Mouse (Mus musculus): Measurements from ENCODE around the gene Kcnb1.

Kcnb1 gene

DNA sequence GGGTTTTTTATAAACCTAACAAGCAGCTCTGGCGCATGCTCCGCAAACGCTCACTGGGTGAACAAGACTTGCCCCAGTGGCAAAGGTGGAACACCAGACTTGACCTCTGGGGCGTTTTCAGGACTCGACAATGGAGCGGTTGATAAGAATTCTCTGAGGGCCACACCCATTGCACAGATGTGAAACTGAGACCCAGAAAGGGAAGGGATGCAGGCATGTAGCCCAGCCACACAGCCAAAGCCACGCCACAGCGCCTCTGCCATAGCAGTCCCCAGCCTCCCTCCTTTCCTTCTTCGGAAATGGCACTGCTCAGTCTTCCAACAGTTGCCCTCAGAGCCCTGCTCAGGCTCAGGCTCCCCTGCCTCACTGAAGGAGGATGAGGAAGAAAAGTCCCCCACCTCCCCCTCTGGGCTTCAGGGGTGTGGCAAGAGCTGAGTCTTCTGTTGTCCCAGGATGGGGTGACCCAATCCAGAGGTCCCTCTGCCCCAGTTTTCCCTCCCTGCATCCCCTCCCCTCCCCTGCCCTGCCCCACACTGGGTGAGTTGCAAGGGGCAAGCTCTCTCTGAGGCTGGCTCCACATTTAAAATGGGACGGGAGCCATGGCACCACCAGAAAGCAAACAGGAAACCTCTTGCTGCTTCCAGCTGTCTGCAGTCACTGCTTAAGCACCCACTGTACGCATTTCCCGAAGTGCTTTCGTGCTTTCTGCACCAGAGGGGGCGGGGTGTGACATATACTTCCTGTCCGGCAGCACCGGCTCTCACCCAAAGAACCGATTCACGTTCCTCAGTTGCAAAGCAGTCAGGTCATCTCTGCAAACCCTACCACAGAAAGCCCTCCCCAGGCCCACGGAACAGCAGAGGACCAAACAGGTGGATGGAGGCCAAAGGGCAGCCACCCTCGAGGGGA, 61.0 kb downstream of the Kcnb1 start:
- DNase-seq (ENCODE audit: low spot score in 2 of 2) = no peak

DNA sequence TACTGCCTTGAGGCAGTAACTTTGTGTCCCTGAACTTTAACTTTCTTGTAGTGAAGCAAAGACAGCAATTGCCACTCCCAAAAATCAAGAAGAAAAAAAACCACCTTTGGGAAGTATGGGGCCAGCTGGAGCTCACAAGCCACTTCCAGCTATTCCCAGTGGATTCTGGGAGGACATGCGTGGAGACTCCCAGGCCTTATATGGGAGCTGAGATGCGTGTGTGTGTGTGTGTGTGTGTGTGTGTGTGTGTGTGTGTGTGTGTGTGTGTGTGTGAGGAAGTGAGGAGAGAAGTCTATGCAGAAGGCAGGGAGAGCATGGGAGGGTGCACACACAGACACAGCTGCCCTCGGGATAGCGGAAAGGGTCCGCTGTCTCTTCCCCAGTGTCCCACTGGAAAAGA, 62.6 kb downstream of the Kcnb1 start:
- DNase-seq (ENCODE audit: low spot score in 2 of 2) = no peak

DNA sequence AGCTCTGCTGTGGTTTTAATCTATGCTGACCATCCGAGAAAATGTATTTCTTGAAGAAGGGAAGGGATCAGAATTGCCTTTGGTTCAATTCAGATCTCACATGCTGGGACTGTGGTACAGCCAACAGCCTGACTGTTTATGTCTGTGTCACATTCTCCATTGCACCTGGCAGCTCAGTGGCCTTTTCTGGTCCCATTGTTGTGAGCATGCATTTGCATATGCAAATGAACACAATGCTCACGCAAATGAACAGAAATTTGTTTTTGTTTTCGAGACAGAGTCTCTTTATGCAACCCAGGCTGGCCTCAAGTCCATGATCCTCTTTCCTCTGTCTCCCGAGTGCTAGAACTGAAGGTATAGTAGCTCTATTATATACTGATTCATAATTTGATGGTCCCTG, 64.2 kb downstream of the Kcnb1 start:
- DNase-seq (ENCODE audit: low spot score in 2 of 2) = no peak

DNA sequence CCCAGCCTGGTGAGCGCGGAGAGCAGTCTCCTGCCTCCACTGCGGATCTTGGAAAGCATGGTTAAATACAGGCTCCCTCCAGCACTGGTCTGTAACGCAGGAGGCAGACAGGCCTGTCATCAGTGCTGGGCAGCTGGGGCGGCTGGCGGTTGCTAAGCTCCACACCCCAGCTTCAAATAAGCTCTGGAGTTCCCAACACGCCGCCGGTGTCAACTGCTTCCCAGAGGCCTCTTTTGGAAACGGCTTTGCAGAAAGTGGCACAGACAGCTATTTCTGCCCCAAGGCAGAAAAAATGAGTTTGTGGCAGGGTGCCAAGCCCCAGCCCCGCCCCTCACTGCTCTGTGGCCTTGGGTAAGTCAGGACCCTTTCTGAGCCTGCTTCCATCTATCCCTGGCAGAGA, 66.0 kb downstream of the Kcnb1 start:
- peak in 1 of 2 experiments; percentile 46 for DNase-seq (ENCODE audit: low spot score in 2 of 2)

DNA sequence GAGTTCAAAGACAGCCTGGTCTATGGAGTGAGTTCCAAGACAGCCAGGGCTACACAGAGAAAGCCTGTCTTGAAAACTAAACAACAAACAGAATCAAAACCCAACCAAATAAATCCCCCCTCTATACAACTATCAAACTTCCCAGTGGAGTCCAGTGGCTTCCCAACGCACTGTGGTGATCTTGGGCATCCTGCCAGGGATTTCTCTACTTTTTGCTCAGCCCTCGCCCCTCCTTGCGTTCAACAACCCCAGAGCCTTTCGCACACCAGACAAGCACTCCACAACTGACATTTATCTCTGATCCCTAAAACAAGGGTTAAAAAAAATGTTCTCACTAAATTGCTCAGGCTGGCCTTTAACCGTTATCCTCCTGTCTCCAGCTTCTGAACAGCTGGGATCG, 67.2 kb downstream of the Kcnb1 start:
- DNase-seq (ENCODE audit: low spot score in 2 of 2) = no peak

DNA sequence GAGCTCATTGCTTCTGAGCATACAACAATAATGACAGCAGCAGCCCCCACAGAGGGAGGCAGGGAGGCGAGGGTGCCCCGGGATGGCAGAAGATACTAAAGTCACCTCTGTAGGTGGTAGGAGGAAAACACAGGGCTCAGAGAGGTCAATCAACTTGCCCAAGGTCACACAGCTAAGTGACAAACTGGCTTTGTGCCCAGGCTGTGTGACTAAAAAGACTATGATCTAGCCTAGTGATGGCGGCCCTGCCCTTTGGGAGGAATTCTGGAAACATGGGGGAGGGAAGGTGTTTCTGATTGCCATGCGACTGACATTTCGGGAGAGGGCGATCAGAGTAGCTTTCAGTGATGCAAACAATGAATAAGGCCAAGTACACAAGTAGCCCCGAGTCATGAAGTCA, 68.0 kb downstream of the Kcnb1 start:
- DNase-seq (ENCODE audit: low spot score in 2 of 2) = no peak

DNA sequence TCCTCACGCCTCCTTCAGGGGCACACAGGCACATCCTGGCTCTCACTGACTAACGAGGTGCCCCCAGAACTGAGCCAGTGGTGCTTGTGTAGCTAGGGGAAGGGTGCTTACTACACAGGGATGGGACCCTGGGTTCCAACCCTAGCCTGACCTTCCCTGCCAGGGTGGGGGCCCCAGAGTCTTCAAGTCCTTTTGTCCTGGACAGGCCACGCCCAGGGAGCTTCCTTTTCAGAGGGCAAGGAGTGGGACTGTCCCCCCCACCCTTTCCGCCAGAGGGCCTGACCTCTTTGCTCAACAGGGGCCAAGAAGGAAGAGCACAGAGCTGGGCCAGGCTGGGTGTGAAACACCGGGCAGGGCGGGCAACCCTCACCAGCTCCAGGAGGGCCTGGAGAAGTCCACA, 68.7 kb downstream of the Kcnb1 start:
- no peak for DNase-seq (ENCODE audit: low spot score in 2 of 2)

DNA sequence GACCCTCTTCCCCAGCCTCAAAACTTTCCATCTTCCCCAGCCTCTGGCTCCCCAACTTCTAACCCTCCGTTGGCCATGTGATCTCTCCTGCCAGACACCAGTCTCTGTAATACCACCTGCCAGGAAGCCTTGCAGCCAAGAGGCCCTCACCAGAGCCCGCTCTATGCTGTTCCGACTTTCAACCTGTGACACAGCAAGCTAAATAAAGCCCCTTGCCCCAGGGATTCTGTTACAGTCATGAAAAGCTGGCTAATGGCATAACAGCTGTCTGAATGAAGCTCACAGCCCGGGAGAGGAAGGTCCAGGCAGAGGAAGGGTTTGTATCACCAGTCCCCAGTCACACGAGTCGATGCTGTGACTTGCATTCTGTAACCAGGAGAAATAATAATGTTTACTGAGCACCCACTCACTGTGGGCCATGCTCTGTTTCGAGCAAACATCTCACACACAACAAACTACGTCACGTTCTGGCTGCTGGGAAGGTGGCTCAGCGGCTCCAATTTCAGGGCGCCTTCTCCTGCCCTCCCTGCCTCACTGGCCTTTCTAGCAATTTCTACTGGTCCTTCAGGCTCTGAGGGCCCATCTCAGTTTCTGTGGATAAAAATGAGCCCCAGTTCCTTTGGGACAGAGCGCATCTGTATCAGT, 69.6 kb downstream of the Kcnb1 start:
- DNase-seq (ENCODE audit: low spot score in 2 of 2) = no peak

DNA sequence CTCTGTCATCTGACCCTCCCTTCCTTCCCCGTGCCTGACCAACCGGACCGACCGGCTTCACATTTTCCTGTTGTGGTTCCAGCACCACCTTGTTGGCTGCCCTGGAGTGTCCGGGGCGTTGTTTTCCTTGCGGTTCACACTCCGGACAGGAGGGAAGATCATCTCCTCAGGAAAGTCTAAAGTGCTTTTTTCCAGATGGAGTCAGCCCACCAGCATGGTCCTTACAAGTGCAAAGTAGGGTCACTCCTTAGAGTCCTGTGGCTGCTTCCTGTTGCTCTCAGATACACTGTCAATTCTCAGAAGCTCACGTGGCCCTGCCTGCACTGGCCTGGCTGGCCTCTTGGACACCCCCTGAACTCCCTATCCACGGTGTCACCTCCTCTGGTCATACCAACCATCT, 71.9 kb downstream of the Kcnb1 start:
- DNase-seq (ENCODE audit: low spot score in 2 of 2) = no peak

DNA sequence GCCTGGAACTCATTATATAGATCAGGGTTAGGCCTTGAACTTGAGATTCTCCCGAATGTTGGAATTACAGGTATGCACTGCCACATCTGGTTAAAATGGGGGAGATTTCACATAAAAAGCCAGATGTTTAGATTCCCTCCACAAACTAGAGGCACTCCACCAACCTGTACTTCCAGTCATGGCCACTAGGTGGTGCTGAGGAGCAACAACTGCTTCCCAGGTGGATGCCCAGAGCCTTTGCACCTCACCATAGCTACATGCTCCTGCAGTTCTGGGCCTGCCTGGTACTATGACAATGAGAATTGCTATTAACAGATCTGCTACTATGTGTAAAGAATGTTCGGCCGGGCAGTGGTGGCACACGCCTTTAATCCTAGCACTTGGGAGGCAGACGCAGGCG, 77.2 kb downstream of the Kcnb1 start:
- DNase-seq (ENCODE audit: low spot score in 2 of 2) = peak; percentile 83 to 84

DNA sequence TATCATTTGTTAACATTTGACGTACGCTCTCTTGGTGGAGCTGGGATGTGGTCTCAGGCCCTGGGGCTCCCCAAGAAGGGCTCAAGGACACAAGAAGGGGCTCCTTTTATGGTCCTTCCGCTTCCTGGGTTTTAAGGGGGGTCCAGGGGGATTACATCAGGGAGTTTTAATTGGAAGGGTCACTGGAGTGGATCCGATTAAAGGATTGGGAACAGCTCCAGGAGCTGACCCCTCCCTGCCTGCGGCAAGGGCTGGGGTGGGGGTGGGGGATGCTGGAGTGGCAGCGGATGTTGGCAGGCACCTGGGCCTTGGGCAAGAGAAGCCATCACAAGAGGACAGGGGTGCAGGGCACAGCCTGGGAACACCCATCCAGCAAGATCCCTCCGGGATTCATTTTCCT, 77.7 kb downstream of the Kcnb1 start:
- DNase-seq (ENCODE audit: low spot score in 2 of 2) = no peak

DNA sequence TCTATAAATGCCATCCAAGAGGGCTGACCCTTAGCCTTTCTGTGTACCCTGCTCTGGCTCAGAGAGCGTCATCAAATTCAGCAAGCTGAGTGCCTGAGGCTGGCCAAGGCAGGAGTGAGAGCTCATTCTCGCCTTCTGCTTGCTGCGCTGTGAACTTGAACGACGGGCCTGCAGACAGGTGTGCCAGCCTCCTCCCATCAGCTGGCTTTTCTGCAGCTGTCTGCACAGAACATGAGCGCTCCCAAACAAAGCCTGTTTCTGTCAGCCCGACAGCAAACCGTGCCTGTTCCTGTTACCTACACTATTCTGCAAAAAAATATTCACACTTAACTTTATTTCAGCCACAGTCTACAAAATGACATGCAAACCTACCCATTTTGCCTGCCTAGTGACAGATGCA, 80.4 kb downstream of the Kcnb1 start:
- DNase-seq (ENCODE audit: low spot score in 2 of 2) = no peak

DNA sequence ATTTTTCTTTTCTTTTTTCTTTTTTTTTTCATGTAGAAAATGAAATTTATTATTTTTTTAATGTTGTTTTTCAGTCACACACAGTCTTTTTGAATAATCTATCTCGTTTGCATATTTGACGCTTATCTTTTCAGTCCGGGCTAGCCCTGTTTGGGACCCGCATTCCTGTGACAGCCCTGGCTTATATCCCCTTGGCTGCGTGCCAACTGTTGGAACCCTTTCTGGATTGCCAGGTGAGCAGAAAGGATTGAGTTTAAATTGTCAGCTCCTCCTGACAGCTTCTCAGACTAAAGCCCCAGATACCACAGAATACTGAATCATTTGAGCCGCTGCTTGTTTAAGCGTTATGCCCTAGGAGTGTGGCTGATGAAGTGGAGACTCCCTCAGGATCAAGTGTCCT, 86.4 kb downstream of the Kcnb1 start:
- no peak for DNase-seq (ENCODE audit: low spot score in 2 of 2)

DNA sequence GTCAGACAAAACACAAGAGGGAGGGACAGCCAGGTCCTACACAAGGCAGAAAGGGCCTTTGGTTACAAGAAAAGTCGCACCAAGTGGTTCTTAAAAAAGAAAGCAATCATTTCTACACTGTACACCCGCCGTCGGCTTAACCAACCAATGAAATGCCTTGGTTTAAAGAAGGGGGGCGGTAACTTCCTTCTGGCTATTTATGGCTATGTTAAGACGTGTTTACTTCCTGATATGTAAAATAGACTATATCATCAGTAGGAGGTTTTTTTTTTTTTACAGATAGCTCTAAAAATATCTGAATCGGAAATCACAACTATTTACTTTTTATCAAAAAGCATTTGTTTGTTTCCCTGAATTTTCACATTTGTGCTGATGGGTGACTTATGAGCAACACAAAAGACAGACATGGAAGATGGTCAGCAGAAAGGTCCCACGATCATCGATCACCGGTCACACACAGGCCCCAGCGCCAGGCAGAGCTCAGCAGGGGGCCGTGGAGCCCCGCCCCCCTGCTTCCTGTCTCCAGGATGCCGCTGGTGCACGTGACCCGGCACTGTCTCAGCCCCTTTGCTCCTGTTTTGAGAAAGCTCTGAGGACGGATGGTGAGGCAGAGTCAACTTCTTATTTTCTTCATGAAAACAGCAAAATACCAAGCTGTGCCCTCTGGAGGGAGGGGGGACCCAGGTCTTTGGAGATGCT, 88.1 kb downstream of the Kcnb1 start:
- DNase-seq (ENCODE audit: low spot score in 2 of 2) = no peak

DNA sequence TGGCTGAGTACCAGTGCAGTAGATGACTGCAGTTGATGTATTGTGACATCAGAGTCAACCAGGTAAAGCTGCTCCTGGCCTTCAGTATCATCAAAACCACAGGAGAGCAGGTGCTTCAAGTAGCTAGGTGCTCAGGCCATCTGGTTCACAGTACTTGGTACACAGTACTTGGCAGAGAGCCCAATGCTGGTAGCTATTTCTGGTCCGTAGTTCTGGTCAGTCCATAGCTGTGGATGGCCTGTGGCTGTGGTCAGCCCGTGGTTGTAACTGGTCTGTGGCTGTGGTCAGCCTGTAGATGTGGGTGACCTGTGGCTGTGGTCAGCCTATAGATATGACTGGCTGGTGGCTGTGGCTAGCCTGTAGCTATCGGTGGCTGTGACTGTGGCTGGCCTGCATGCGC, 95.3 kb downstream of the Kcnb1 start:
- DNase-seq (ENCODE audit: low spot score in 2 of 2) = no peak

DNA sequence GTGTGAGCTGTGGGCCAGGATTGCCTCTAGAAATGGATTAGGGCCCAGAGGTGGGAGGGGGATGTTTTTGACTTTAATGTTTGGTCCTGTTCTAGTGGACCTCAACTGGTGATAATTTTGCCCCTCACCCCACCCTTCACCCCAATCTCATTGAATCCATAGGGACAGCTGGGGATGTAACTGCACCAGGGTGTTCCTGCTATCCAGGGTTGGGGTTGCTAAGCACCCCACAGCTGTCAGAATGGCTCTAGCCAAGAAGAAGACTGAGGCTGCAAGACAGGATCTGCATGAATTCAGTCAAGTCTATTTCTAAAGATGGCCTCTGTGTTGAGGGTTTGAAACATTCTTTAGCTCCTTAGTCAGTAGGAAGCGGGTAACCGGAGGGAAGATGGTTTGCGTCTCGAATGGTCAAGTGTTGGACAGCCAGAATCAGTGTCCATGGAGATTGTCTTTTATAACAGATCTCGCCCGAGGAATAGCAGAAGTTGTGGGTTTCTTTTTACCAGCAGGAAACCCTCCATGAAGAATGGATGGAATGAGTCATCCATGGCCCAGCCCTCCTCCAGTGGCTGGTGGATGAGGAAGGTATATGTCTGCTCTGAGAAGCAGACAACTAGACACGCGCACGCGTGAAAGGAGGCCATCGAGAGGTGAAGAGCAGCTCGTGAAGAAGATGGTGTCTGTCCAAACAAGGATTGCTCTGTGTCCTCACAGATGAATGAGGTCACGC, 96.6 kb downstream of the Kcnb1 start:
- DNase-seq (ENCODE audit: low spot score in 2 of 2) = no peak

DNA sequence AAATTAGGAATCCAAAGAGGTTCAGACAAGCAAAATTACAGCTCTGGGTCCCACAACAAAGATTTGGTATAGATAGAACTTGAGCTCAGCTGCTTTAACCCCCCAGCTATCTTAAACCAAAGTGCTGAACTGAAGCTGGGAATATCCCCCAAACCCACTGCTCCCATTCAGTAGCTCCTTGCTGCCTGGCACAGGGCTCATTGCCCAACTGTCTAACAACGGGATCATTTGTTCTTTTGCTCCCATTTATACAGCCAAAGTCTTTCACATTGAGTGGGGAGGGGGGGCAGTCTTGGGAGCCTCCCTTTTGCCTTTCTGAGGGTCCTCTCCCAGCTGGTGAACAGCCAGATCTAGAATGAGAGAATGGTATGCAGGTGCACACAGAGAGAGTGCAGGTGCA, 99.7 kb downstream of the Kcnb1 start:
- no peak for DNase-seq (ENCODE audit: low spot score in 2 of 2)

DNA sequence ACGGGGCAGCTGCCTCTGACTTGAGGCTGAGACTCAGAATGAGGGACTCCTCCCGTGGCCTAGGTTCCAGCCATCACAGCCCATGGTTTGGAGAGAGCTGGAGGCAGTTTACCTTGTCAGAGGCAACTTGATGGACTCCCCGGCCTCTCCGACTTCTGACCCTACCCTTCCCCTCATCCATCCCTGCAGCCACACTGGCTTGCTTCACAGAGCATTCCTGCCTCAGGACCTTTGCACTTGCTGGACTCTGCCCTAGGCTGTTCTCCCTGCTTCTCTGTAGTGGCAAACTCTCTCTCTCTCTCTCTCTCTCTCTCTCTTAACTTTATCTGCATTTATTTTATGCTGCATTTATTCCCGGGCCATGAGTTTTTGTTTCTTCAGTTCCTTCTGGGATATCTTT, 103.1 kb downstream of the Kcnb1 start:
- DNase-seq (ENCODE audit: low spot score in 2 of 2) = no peak

DNA sequence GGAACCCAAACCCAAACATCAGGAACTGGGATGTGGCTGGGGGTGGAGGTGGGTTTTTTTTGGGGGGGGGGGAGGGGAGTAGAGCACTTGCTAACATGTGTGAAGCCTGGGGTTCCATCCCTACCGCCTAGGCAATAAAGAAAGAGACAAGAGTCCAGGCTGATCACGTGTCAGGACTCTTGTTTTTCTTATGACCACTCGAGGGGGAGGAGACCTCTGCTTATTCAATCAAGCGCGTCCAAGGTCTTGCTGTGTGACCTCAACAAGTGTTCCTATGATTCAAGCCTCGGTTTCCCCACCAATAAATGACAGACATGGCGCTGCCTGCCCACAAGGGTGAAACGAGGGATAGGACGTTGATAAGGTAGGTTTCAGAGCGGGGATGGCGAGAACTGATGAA, 103.9 kb downstream of the Kcnb1 start:
- no peak for DNase-seq (ENCODE audit: low spot score in 2 of 2)

DNA sequence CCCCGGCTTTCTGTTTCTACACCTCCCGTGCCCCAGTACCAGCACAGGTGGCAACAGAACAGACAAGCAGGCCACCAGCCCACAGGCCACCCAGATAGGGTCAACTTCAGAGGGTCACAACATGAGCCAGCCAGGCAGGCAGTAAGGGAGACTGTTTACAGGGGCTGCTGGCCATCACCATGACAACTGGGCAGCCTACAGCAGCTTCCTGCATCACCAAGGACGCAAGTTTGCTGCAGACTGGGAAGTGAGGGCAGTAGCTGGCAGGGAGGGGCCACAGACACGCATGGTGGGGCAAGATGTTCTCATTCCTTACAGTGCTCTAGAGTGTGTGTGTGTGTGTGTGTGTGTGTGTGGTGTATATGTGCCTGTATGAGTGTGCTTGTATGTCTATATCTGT, 108.3 kb downstream of the Kcnb1 start:
- DNase-seq (ENCODE audit: low spot score in 2 of 2) = no peak

DNA sequence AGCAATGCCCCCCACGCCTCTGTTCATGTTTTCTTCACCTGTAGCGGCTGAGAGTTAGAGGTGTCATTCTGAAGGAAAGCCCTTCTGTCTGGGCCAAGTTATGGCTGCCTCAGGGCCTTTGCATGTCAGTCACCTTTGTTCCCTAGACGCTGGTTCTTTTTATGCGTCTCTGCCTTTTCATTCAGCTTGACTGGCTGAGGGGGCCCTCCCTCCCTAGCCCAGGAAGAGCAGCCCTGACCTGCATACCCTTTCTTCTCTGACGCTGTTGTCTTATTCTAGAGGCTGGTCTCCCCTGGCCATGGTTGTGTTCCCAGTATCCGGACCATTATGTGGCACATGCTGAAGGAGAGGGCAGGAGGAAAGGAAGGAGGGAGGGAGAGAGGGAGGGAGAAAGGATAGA, 108.8 kb downstream of the Kcnb1 start:
- no peak for DNase-seq (ENCODE audit: low spot score in 2 of 2)

DNA sequence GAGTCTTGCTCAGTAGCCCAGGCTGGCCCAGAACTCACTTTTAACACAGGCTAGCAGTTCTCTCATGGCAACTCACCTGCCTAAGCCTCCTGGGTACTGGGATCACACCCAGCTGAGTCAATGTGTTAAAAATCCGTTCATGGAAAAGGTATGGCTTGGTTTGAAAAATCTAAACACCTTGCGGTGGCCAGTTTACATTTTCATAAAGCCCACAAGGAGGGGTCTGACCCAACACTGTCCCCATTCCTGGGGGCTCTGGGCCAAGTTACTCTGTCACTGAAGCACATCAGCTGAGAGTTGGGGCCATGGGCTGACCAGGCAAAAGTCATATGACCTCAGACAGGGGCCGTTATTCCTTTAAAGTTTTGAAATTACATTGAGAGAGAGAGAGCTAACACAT, 109.6 kb downstream of the Kcnb1 start:
- no peak for DNase-seq (ENCODE audit: low spot score in 2 of 2)
